Mouse (Mus musculus) mouse trophoblast stem cell (cell line): ENCODE results near the gene Nfkbie.

Experiments
- in situ Hi-C, 2 experiments: fragments of 300-500 bp; cut with MseI, MboI; formaldehyde crosslinking; loops; 2 replicates in 1 of 2; 3 replicates in 1 of 2; pipeline ENCODE4 v1.15.1; 2025

Gene Nfkbie

GRCm38 (mm10) chr17:45596631-45597396 lies 41.3 kb downstream of the Nfkbie start:
- in situ Hi-C loops = no loop called here

GRCm38 (mm10) chr17:45597787-45598186 lies 42.3 kb downstream of the Nfkbie start:
- in situ Hi-C loops = no loop called here

- in situ Hi-C loops = no loop called here
Observed at GRCm38 (mm10) chr17:45598376-45598775, 42.9 kb downstream of the Nfkbie start.

- in situ Hi-C loops = no loop called here
Observed at GRCm38 (mm10) chr17:45598891-45599290, 43.4 kb downstream of the Nfkbie start.

- in situ Hi-C loops = no loop called here
Observed at GRCm38 (mm10) chr17:45599446-45600242, 44.1 kb downstream of the Nfkbie start, which contains the start of gene Slc29a1. Slc29a1 (minus strand) TSS chr17:45599606.

GRCm38 (mm10) chr17:45600267-45600666 lies 44.8 kb downstream of the Nfkbie start:
- in situ Hi-C loops = no loop called here

- in situ Hi-C loops = no loop called here
Observed at GRCm38 (mm10) chr17:45601325-45601724, 45.8 kb downstream of the Nfkbie start.

GRCm38 (mm10) chr17:45601877-45602304 lies 46.4 kb downstream of the Nfkbie start, which contains the start of gene Mymx:
Mymx (minus strand) TSS chr17:45602102.
- in situ Hi-C loops = no loop called here

GRCm38 (mm10) chr17:45602984-45603383 lies 47.5 kb downstream of the Nfkbie start:
- in situ Hi-C loops = no loop called here

GRCm38 (mm10) chr17:45606992-45607879 lies 51.7 kb downstream of the Nfkbie start:
- in situ Hi-C loops = no loop called here

- in situ Hi-C loops = no loop called here
Observed at GRCm38 (mm10) chr17:45608396-45608795, 52.9 kb downstream of the Nfkbie start.

GRCm38 (mm10) chr17:45610144-45610866 lies 54.8 kb downstream of the Nfkbie start:
- in situ Hi-C loops = no loop called here

GRCm38 (mm10) chr17:45612008-45612407 lies 56.5 kb downstream of the Nfkbie start:
- in situ Hi-C loops = no loop called here
